Mouse (Mus musculus): ENCODE measurements at regions not wholly inside any gene's neighbourhood (a gene's known extent, or its start where the extent isn't known, plus 50 kb on each side); places are given as distances from the start of the nearest gene placed in this dataset.

- no peak for TF ChIP-seq CTCF (IDR thresholded peaks at IDR 0.05; ENCODE audit: low read depth)
- no peak for TF ChIP-seq EP300 (IDR thresholded peaks at IDR 0.05; ENCODE audit: low read depth)
Observed at GRCm38 (mm10) chr10:66911261-66911911, 184.5 kb upstream of the Jmjd1c start.

All from liver, embryonic 14.5 days (tissue).